Mouse (Mus musculus) lung, adult 2 months (tissue): ENCODE data around the gene Pcmt1.
"Not testable (repeated sequence)": the region's sequence is repeated elsewhere in the genome, so short reads cannot be mapped to it uniquely, and the experiment has no call there.

Source experiments
- CTCF ChIP-seq: fragments of 200-500 bp; IDR thresholded peaks from 2 replicates; pipeline ENCODE4 v1.5.1; 2011; ENCODE audit warnings: mild to moderate bottlenecking, low read length, control low read depth; ENCODE audit not compliant: insufficient read depth
- POLR2A ChIP-seq: fragments of 200-500 bp; IDR thresholded peaks from 2 replicates; pipeline ENCODE4 v1.6.1; 2011; ENCODE audit warnings: low read depth, mild to moderate bottlenecking, control low read depth, low read length, borderline replicate concordance; ENCODE audit errors: extremely low read depth

- not testable (repeated sequence) for TF ChIP-seq CTCF, POLR2A
Observed at GRCm38 (mm10) chr10:7617556-7617955, 63.4 kb downstream of the Pcmt1 start.
